Mouse (Mus musculus) lung, postnatal 25 days (tissue): Measurements from ENCODE around the gene Gm10234.

Experiments
- DNase-seq: peaks from one replicate; pipeline ENCODE4 v3.0.0; 2022; ENCODE audit warnings: low spot score

Gm10234 gene

GRCm38 (mm10) chr6:95321812-95322211, at the start of gene Gm10234:
TSS of gene Gm10234 (plus strand) at chr6:95322112.
- no peak for DNase-seq

GRCm38 (mm10) chr6:95277633-95278032, 44.3 kb upstream of the Gm10234 start:
- no peak for DNase-seq

- no peak for DNase-seq
These were observed 25.9 kb upstream of the Gm10234 start for GRCm38 (mm10) chr6:95296025-95296424.

DNA sequence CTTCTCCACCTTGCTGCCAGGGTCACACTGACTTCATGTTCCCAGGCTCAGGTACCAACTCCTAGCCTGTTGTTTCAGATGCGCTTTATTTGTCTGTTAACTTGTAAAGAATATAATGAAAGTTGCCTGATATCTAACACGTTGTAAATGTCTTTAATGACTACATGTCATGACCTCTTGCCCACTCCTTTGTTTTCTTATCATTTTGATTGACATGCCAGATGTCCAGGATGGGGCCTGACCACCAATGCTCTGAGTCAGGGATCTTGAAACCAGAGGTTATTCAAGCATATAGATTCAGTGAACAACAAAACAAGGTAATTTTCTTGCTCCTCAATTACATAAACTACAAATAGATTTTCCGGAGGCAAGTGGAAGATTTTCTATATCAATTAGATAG, 23.5 kb upstream of the Gm10234 start:
- no peak for DNase-seq

- peak; percentile 1 for DNase-seq
These were observed 21.3 kb upstream of the Gm10234 start for GRCm38 (mm10) chr6:95300658-95301057.

- no peak for DNase-seq
These were observed 9.3 kb downstream of the Gm10234 start for GRCm38 (mm10) chr6:95331191-95331590.

- no peak for DNase-seq
These were observed 12.9 kb downstream of the Gm10234 start for GRCm38 (mm10) chr6:95334781-95335180.

DNA sequence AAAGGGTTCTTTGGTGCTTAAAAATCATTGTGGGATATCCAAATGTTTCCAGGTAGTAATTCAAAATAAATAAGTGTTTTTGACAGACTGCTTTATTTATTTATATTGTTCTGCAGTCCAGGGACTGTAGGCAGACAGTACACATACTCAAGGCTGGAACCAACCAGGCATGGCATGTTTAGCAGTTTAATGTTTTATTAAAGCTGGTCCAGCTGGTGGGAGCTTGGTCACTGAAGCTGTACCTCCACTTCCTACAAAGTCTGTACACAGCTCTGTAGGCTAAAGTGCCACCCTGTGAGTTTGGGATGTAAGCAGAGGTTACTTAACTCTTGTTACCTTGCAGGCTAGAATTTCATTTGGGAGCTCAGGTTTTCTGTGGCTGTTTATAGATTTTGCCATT, 27.5 kb downstream of the Gm10234 start:
- no peak for DNase-seq

DNA sequence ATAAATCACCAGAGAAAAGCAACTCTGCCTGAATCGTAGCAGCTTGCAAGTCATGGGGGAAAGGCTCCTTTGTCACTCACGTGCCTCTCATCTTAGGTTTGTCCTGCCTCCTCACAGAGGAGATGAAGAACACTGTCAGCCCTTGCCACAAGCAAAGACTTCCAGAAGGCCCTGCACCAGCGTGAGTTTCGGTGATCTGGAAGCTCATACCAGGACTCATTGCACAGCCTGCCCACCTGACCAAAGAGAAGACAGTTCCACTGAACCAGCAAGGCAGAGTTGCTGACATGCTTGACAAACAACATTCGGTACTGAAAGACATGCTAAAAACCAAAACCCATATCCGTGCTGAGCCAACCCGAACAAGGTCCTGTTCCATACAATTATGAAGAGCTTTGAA, 31.1 kb downstream of the Gm10234 start:
- DNase-seq: no peak

DNA sequence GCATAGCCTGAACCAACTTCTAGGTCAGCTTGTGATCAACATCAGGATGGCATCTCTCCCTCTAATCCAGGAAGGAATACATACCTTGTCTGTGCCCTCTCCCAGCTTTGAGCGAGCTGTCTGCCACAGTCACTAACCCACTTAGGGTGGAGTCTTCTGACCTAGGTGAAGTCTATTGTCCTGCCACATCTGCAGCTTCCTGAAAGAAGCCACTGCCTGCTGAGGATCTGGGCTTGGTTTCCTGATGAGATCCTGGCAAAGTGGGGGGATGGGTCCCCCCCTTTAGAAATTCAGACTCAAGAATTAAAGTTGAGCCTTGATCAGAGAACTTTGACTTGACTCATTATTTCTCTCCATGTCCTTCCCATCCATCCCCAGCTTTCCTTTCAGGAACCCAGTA, 32.0 kb downstream of the Gm10234 start:
- DNase-seq: no peak

DNA sequence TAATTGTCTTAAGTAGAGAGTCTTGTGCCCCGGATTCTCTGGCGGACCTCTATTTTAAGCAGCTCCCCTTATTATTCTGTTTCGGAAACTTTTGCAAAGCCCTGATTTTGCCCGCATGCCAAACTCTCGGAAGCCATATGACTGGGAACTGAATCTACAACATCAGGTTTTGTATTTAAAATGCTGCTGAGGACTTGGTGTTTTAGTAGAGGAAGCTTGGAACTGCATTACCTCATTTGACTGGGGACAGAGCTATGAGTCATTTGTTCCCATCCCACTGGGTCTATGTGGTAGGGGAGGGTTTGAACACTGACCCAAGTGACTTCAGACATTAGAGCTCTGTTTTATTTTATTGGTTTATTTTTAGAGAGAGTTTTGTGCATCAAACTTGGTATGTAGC, 38.2 kb downstream of the Gm10234 start:
- no peak for DNase-seq

GRCm38 (mm10) chr6:95362707-95363106, 40.8 kb downstream of the Gm10234 start:
- DNase-seq: no peak

DNA sequence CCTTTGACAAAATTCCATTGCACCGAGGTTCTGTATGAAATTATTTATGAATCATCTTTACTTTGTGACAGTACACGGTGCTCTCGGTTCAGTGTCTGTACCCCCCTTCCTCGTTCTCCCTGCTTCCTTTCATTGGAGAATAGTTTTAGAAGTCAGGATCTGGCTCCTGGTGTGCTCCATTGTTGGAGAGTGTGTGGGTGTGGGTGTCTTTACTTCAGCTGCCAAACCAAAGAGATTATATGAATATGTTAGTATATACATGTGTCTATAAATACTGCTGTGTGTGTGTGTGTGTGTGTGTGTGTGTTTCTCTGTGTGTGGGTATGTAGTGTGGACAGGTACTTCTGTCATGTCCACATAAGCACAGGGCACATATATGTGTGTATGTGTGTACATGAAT, 49.9 kb downstream of the Gm10234 start:
- no peak for DNase-seq
